Mouse (Mus musculus): Measurements from ENCODE around the gene Pla2r1. TPM values are rescaled to one million over a fixed set of nuclear protein-coding genes. Genes with fewer than 3 reads are reported as not detected.

Gene Pla2r1
- total RNA-seq, 2 experiments from 2014 or later, result 0.27 to 0.69 TPM

Other genes starting within 250 kb of the Pla2r1 start
- gene Ly75, start 170.0 kb downstream of the Pla2r1 start, total RNA-seq (2021), result 1 to 10 TPM; 1.2 to 1.7 TPM
- under 1 TPM; 0.11 to 0.41 TPM for gene Itgb6, start 169.3 kb upstream of the Pla2r1 start, total RNA-seq (2021)

Data from left cerebral cortex, postnatal 25 days (tissue).